Mouse (Mus musculus): ENCODE results near the gene Xntrpc.
"Not testable (repeated sequence)": the region's sequence is repeated elsewhere in the genome, so short reads cannot be mapped to it uniquely, and the experiment has no call there.

Gene Xntrpc

GRCm38 (mm10) chr7:102065046-102065891 lies at the start of gene Xntrpc, which contains the start of the genes Rnf121 and Xndc1:
TSS of gene Xntrpc (plus strand) at chr7:102065713.
TSS of gene Rnf121 (minus strand) at chr7:102065469.
TSS of gene Xndc1 (plus strand) at chr7:102065511.
- DNase-seq = peak; percentile 93

- DNase-seq = no peak
Observed at GRCm38 (mm10) chr7:102016936-102017335, 48.6 kb upstream of the Xntrpc start.

DNA sequence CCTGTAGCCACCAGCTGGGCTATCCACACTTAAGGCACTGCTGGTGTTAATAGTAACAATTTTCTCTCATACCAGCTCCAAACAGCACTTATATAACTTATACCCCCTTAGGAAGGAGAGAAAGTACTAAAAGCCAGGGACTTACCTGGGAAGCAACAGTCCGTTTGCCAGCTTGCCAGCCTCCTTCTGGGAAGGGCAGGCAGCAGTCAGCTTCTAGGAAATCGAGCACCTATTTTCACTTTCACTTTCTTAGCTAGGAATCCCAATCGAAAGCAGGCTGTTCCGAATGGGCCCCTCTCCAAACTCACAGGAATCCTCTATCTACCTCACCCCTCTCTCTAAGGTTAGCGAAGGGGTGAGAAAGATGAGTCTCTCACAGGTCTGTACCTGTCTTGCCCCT lies 48.1 kb upstream of the Xntrpc start:
- DNase-seq = no peak

GRCm38 (mm10) chr7:102018034-102018433 lies 47.5 kb upstream of the Xntrpc start:
- no peak for DNase-seq

- DNase-seq = no peak
Observed at GRCm38 (mm10) chr7:102018590-102018989, 46.9 kb upstream of the Xntrpc start, which contains the start of gene Il18bp. TSS of gene Il18bp (minus strand) at chr7:102018690.

DNA sequence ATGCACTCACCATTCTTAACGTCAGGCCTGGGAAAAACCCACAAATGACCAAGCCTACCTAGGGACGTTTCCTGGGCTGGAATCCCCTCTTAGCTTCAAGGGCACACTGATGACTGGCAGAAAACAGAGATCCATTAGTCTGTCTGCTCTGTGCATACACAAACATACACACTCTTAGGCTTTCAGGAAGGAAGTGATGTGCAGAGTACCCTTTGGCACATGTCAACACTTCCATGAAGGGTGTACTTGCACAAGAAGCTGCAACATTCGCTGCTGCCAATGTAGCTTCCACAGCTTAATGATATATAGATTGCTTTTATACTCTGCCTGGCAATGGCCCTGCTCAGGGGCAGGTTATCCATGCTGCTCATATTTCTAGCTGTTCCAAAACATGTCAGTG lies 46.2 kb upstream of the Xntrpc start:
- DNase-seq = no peak

DNA sequence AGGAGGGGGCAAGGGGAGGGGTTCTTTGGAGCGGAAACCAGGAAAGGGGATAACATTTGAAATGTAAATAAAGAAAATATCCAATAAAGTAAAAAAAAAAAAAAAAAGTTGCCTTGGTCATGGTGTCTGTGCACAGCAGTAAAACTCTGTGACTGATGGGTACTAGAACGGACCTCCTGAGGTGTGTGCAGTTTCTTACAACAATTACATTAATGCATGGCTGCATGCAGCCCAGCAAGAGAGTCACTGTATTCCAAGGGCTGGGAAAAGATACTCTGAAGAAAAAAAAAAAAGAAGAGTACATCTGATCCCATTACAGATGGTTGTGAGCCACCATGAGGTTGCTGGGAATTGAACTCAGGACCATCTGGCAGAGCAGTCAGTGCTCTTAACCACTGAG lies 44.6 kb upstream of the Xntrpc start:
- not testable (repeated sequence) for DNase-seq

DNA sequence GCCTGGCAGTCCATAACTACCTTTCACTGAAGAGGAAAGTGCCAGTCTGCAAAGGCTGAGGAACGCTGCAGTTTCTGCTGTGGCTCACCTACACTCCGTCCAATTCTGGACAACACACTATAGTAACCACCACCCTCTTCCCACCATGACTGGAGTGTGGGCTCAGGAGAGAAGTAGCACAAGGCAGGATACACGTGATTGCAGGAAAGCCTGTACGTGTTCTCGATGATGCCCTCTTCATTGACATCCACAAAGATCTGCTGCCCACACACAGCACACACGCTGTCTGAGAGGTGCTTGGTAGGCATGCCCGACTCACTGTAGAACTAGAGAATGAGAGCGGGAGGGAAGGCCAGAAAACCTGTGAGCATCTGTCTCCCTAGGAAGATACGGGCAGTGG lies 41.7 kb upstream of the Xntrpc start:
- no peak for DNase-seq

- DNase-seq = no peak
Observed at GRCm38 (mm10) chr7:102025187-102026119, 40.1 kb upstream of the Xntrpc start.

GRCm38 (mm10) chr7:102034904-102035303 lies 30.6 kb upstream of the Xntrpc start:
- no peak for DNase-seq

- no peak for DNase-seq
Observed at GRCm38 (mm10) chr7:102035534-102035933, 30.0 kb upstream of the Xntrpc start.

- no peak for DNase-seq
Observed at GRCm38 (mm10) chr7:102037318-102037717, 28.2 kb upstream of the Xntrpc start.

DNA sequence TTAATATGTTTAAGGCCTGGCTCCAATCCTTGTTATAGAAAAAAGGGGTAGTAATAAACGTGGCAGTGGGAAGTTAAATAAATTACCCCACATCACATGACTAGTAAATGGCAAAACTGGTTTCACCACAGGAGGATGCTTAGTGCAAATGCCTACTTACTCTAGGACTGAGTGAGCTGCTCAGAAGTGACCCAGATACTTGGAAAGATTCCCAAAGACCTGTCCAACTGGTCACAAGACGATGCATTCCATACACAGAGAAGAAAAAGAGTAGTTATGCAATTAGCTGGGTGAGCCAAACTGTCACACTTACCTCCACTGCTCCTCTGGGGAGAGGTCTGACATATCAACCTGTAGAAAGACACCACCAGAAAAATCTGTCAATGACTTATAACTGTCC lies 23.2 kb upstream of the Xntrpc start:
- no peak for DNase-seq

DNA sequence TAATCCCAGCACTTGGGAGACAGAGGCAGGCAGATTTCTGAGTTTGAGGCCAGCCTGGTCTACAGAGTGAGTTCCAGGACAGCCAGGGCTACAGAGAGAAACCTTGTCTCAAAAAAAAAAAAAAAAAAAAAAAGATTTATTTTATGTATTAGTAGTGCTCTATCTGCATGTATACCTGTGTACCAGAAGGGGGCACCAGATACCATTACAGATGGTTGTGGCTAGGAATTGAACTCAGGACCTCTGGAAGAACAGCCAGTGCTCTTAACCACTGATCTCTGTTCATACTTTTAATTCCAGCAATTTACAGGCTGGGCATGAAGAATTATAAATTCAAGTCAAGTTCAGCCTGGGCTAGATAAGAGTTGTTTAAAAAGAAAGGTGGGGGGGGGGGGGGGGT lies 17.0 kb upstream of the Xntrpc start:
- peak; percentile 9 for DNase-seq

GRCm38 (mm10) chr7:102061353-102061752 lies 4.2 kb upstream of the Xntrpc start:
- DNase-seq = no peak

DNA sequence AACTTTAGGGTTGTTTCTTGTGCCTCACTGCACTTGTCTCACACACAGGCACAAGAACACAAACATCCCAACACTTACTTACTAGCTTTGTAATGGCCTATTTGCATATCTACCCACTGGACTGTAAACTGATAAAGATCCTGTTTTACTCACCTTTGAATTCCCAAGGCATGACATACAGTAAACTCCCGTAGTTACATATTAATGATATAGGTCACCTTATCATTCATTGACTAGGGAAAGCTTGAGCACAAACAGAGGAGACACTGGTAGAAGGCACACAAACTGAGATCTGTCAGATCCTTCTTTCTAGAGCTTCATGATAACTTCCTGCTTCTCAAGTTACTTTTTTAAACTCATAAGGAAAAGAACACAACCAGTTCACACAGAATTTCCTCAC lies 3.3 kb upstream of the Xntrpc start:
- no peak for DNase-seq

- no peak for DNase-seq
Observed at GRCm38 (mm10) chr7:102063891-102064290, 1.6 kb upstream of the Xntrpc start.

- no peak for DNase-seq
Observed at GRCm38 (mm10) chr7:102064655-102065045, 863 bp upstream of the Xntrpc start.

GRCm38 (mm10) chr7:102066363-102066762 lies 850 bp downstream of the Xntrpc start:
- no peak for DNase-seq

- DNase-seq = peak; percentile 54
Observed at GRCm38 (mm10) chr7:102076714-102077296, 11.3 kb downstream of the Xntrpc start.

DNA sequence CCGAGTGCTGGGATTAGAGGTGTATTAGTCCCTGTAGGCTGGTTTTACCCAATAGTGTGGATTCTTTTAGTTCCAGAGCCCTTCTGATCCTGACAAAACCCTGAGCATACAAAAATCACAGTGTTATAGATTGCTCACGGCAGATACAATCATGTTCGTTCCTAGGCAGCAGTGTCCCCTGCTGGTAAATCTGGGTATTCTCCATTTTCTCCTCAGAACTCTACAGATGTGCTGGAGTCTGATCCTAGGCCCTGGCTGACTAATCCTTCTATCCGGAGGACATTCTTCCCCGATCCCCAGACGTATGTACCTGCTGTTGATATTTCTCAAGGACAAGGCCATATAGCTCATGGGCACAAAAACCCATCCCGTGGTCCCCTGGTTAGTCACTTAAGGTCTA lies 13.0 kb downstream of the Xntrpc start:
- peak; percentile 37 for DNase-seq

- DNase-seq = no peak
Observed at GRCm38 (mm10) chr7:102080311-102080710, 14.8 kb downstream of the Xntrpc start.

GRCm38 (mm10) chr7:102081784-102082183 lies 16.3 kb downstream of the Xntrpc start:
- no peak for DNase-seq

Measured in thymus, postnatal 14 days (tissue).